Mouse (Mus musculus): ENCODE measurements at regions not wholly inside any gene's neighbourhood (a gene's known extent, or its start where the extent isn't known, plus 50 kb on each side); places are given as distances from the start of the nearest gene placed in this dataset.
A peak's percentile ranks its signal among the peaks of the same experiment; 100 is the strongest.

DNA sequence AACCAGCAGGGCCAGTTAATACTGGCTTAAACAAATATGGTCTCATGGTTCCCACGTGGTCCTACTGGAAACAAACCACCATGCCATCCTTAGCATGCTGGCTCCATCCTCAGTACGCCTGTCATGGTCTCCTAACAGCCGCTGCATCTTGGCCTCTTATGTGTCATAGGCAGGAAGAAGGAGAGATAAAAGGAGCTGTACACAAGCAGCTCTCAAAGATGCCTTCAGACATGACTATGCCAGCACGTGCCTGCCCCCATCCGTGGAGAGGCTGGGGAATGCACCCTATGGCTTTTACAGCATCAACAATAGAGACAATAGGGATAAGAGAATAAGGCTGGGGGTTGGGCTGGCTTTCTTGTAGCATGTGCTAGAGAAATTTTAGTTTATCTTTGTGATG is 171.0 kb upstream of the Stt3b start:
- no peak for DNase-seq (ENCODE audit: low read depth, low spot score)

DNA sequence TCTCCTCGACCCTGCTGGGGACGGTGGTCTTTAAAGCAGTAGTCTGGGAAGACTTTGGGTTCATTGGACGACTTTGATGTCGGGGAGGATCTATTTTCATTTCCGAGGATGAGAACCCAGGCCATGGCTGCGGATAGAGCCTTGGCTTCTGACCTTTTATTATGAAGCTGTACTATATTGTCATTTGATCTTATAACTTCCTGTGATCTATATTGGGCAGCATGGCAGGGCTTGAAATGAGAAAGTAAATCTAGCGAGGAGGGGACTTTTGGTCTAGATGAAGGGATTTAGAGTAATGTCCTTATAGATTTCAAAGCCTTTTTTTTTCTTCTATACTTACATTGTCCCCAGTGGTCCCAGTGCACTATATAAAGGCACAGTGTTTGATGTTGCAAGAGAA is 172.8 kb upstream of the Stt3b start:
- no peak for DNase-seq (ENCODE audit: low read depth, low spot score)

DNA sequence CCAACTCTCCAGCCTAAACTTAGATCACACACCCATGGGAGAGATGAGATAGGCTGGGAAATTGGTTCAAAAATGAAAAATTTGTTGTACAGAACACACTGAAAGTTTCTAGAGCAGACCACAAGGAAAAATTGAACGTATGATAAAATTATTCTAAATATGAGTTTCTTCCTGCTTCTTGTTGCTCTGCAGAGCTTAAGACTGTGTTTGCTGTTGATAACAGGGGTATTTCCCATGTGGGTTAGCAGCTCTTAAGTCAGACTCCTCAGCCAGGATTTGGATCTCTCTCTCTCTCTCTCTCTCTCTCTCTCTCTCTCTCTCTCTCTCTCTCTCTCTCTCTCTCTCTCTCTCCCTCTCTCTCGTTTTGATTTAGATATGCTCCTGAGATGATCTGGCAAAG is 173.5 kb upstream of the Stt3b start:
- DNase-seq (ENCODE audit: low read depth, low spot score): no peak

DNA sequence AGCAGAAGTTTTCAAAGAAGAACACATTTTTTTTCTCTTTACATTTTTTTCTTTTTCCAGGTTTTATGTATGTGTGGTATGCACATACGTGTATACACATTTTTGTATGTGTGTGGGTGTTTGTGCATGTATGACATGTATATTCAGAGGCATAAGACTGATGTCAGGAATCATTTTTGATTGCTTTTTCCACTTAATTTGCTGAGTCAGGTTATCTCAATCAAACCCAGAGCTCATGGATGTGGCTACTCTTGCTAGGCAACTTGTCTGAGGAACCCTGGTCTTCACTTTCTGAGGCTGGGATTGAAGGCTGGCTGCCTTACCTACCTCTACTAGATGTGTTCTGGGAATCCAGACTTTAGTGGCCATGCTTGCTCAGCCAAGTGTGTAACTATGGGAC is 174.2 kb upstream of the Stt3b start:
- no peak for DNase-seq (ENCODE audit: low read depth, low spot score)

DNA sequence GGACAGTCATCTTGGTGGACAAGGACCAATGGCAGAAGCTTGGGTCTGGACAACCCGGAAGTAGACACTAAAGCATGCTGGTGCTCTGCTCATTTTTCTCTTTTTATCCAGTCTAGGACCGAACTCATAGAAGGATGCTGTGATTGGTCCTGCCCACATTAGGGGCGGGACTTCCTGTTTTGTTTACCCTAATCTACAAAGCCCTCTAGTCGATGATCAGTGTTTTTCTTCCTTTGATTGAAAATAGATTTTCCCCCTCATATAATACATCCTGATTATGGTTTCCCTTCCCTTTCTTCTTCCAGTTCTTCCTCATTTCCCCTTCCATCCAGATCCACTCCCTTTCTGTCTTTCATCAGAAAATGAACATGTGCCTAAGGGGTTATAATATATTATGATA is 175.0 kb upstream of the Stt3b start:
- no peak for DNase-seq (ENCODE audit: low read depth, low spot score)

DNA sequence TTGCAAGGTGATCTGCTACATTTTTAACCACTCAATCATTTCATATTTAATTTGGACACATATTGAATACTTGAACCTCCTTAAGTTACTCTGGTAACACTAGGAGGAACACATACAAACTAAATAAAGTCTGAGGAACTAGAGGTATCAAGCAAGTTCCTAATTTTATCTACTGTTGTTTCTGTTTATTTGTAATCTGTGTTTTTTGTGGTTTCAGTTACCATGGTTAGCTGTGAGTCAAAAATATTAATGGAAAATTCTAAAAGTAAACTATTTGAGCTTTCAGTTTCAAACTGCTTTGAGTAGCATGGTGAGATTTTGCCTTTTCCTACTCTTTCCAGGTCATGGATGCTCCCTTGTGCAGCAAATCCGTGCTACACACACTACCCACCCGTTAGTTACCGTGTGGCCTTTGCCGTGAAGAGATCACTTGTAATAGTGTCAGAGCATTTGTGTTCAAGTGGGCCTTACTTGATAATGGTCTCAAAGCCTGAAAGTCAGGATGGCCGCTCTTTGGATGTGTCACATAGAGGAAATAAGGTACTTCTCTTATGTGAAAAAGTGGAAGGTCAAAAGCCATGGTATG is 177.0 kb upstream of the Stt3b start:
- no peak for DNase-seq (ENCODE audit: low read depth, low spot score)

DNA sequence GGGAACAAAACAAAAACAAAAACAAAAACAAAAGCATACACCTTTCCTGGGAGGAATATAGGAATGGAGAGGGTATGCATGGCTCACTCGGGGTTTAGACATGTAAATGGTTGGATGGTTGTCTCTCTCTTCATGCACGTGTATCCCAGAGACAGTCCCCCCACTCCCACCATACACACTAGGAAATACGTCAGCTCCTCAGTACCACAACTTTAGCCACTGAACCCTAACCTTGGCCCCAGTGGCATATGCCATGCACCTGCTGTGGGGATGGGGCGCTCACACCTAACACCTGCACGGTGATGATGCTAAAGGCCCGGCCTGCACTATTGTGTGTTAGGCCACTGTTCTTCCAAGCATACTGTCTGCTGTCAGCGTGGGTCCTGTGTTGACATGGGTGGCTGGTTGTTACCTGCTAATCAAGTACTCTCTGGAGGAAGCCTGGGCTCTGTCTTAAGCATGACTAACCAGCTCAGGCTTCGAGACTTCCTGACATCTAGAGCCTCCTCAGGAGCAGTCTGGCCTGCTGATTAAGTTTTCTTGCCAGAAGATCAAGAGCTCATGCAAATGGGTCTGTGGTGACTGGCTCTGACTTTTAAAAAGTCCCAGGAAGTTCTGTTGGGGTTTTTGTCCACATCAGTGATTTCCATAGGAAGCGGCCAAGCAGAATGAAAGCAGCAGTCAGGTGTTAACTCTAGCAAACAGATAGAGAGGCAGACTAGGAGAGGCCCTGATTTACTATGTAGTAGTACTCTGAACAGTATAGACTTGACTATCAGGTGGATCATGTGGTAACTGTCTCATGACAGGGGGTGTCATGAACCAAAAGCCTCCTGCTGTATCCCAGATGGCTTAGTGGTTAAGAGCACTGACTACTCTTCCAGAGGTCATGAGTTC is 178.9 kb upstream of the Stt3b start:
- no peak for DNase-seq (ENCODE audit: low read depth, low spot score)

DNA sequence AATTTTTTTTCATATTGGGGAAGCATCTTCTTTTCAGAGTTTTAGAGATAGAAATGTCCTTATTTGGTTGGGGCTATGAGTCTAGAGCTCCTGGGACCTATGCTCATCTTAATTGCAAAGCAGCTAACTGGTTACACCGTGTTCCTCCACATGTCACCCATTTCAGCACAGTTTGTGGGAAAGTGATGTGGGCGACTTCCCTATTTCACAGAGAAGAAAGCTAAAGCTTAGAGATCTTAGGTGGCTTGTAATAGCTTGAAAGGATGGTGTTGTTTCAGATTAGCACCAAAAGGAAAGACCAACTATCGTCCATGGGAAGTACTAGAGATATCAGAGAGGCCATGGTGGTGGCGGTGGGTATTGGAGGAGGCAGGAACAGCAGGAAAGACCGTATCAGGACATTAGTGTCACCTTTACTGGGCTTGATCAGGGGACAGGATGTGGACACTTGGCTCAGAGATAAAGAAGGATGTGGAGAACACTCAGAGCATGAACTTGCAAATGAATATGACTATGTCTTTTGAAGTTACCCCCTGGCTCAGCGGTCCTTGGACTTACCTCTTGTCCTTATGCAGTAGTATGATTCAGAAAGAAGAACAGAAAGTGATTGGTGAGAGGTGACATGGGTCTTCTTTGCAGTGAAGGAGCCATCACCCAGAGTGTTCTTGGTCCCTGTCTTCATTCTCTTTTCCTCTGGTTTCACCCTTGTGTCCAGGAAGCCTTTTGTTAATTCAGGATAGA is 182.4 kb upstream of the Stt3b start:
- DNase-seq (ENCODE audit: low read depth, low spot score): peak; percentile 55

DNA sequence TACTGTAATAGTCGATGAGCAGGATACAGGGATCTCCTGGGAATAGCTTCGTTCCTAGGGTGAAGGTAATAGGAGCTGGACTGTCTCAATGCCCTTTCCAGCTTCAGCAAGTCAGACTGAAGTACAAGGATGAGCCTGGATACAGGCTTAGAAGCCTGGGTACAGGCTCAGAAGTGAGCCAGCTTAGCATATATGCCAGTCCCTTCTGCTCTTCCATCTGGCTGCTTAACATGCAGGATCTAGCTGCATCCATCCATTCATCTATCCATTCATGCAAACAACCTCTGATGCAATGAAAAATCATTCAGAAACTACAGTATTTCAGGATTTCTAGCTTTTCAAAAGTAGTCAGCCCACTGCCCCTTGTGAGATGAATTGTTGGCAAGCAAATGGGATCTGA is 183.5 kb upstream of the Stt3b start:
- DNase-seq (ENCODE audit: low read depth, low spot score): peak; percentile 23

DNA sequence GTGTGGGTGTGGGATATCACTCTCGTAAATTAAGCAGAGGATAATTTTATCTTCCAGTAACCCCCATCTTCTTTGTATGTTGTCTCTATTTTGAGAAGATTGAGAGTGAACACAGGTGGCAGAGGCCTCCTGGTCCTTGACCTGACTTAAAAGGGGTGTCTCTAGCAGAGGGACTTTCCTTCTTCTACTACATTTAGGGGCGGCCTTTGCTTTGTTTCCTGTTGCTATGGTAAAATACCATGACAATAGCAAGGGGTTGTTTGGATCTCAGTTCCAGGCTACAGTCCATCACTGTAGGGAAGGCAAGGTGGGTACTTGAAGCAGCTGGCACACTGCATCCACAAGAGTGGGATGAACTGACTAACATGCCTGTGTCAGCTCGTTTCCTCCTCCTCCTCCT is 189.3 kb upstream of the Stt3b start:
- DNase-seq (ENCODE audit: low read depth, low spot score): no peak

DNA sequence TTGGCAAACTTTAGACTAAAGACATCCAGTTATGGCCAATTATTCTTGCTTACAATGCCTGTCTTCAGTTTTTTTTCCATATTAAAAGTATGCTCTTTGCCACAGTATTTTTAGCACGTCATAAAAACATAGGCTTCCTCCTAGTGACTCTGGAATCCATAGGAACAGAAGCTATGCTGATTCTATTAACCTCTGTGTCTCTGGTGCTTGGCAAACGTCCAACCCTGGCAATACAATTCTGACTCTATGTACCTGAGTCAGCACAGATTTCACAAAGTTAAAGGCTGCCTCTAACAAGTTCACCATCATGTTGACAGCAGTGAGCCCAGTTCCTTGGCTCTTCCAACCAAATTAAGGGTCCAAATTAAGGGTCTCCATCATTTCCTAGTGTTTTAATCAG is 194.6 kb upstream of the Stt3b start:
- DNase-seq (ENCODE audit: low read depth, low spot score): no peak

DNA sequence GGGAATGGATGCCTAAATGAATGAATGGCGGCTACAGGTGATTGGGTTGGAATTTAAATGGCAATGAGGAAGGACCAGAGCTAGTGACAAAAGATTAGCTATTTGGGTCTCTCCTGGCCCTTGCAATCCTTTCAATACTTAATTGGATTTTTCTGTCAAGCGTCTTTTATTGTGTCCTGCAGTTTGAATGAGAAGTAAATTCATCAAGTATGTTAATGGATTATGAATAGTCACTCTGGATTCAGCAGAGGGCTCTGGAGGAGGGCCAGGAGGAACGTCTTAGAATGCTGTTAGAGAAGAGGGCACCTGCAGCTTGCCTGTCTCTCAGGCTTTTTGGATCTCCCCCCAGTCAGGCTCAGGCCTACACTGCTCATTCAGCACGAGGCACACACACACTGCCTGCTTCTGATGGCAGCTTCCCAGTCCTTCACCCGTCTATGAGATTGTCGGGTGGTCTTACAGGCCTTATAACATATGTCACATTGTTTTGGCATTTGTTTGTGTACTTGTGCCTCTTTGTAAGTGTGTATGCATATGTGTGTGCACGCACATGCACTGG is 197.0 kb upstream of the Stt3b start:
- no peak for DNase-seq (ENCODE audit: low read depth, low spot score)

DNA sequence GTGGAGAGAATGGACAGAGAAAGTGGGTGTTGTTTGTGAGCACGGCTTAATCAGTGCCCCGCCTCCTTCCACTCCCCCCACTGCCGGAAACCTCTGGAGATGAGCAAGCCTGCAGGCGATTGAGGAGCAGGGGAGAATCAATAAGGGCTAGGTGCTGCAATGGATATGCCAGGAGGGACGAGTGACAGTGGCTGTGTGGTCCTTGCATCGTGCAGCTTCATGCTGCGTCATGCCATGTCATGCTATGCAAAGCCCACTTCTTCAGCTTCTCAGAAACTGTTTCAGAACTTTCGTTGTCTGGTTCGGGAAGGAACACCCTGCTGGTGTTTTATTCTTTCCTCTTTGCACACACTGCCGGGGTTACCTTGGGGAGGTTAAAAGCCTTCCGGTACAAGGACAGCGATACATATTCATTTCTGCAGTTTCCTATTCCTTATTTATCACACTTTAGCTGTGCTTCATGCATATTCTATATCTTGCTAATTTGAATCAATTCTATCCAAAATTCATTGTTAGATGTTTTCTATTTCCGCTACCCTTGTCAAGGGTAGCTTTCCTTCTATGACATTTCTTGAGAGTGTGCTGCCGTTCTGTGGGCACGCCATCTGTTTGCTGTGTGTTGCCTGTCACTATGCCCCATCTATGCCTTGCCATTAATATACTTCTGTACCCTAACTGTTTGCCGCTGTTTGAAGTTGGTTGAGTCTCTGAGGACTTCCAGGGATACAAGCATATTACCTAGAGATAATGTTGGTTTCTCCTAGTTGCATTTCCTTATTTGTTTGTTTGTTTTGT is 202.8 kb upstream of the Stt3b start:
- DNase-seq (ENCODE audit: low read depth, low spot score): no peak

DNA sequence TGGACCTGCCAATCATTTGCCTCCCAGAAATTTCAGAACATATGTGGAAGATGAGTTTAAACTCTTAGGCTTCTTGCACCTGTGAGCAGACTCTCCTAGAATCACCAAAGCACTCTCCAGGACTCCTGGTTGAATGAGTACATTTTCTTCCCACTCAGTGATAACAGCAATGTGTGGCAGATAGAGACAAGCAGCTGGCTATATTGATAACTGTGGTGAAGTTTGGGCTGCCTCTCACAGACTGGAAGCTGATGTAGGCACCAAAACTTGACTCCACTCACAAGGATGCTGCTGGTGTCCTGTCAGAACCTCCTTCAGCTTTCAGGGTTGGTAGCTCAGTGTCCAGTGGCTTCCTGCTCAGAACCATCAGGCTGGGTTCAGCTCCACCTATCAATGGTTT is 207.7 kb upstream of the Stt3b start:
- DNase-seq (ENCODE audit: low read depth, low spot score): no peak

DNA sequence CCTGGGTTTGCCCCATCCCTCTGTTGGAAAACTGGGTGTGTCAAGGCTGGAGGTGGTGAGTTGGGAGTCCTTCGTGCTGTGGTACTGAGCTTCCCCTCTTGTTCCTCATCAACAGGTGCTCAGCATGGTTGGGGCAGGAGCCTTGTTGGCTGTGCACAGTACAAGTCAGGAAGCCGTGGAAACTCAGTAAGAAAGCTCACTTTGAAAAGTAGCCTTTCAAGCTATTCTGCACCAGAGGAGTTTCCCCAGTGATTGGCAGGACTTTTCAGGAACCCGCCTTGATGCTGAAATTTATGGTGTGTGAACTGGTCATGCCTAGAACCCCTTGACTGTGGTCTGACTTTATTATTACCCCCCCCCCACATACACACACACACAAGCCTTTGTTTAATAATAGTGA is 213.9 kb upstream of the Stt3b start:
- no peak for DNase-seq (ENCODE audit: low read depth, low spot score)

DNA sequence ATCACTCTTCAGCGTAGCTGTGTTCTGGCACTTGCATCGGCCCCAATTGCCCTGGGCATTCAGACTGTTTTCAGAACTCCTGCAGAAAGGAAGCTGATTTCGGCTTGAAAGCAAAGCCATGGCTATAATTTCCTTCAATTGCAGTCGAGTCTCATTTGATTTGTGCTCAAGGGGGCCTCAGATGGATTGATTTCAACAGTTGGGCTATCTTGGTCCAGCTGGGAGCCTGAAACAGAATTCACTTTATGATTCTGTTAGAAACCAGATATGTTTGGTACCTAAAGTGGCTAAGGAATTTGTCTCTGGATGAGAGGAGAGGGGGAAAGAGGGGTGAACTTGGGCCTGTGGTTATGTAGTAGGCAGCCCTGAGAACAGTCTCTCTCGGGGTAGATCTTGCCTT is 214.4 kb upstream of the Stt3b start:
- no peak for DNase-seq (ENCODE audit: low read depth, low spot score)

DNA sequence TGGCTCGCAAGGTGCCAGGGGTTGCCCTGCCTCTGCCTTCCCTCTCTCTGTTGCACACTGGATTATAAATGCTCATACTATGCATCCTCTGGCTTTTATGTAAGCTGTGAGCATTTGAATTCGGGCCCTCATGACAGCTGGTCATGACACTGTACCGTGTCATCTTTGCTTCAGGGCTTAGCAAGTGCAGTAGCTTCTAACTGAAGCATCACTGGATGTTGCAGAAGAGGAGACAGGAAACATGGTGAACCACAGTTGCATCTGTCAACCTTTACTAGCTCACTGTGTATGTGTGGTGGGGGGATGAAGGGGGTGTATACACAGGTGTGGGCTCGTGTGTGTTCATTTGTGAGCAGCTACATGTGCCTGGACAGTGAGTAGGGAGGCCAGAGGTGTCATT is 216.1 kb upstream of the Stt3b start:
- DNase-seq (ENCODE audit: low read depth, low spot score): no peak

DNA sequence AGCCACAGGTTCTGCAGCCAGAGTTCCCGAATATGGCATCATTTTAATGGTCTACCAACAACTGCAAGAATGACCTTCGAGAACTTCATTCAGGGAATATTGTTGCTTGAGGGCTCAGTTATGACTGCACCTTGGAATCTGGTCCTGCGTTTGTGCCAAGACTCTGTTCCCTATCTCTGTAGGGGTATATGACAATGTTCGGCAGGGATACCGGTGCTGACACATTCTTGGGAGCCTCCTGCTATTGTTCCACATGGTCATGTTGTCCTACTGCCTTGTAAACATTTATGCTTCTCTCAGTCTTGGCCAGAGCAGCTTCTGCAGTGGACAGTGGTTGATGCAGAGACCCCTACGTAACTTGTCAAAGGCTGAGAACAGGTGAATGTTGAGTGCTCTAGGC is 216.8 kb upstream of the Stt3b start:
- no peak for DNase-seq (ENCODE audit: low read depth, low spot score)

DNA sequence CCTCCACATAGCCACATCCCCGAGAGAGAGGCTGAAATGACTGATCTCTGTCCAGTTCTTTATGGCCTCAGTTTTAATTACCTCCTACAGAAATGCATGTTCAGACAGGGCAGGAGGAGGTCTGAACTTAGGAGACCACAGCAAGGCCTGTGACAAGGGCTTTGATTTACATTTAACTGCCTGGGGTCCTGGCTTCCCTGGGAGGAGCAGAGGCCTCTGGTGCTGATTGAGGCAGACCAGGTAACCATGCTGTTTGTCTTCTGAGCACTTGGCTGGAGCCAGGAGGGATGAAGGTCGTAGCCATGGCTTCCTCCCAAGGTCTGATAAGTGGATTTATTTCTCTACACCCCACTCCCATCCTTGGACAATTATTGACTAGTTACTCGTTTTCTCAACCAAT is 224.0 kb upstream of the Stt3b start:
- DNase-seq (ENCODE audit: low read depth, low spot score): no peak

DNA sequence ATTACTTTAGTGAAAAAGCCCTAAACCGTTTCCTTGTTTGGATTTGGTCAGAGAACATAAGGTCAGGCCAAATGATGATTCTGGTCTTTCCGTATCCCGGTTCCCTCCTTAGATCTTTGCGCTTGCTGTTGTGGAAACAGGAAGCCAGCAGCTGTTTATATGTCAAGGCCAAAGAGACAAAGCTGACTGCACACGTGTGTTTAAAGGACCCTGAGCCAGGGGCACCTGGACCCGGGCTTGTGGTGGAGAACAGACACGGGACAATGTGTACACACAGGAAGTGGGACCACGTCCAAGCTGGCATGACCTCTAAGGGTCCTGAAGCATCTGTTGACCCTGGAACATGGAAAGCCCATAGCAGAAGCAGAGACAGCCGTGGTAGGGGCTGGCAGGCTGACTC is 233.4 kb upstream of the Stt3b start:
- DNase-seq (ENCODE audit: low read depth, low spot score): no peak

DNA sequence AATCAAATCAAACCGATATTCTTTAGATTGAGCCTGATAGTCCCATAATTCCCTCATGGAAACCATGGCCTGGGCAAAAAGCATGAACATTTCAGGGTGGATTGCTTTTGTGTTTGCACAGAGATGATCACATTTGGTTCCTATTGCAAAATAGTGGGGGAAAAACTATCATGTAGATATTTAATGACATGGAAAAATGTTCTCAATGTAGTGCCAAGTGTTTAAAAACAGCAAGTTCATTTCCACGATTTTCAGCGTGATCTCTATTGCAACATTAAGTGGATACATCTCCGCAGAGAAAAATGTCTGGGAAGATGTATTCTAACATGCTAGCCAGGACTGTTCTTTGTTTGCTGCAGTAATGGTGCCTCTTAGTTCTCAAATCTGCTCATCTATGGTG is 235.0 kb upstream of the Stt3b start:
- no peak for DNase-seq (ENCODE audit: low read depth, low spot score)

DNA sequence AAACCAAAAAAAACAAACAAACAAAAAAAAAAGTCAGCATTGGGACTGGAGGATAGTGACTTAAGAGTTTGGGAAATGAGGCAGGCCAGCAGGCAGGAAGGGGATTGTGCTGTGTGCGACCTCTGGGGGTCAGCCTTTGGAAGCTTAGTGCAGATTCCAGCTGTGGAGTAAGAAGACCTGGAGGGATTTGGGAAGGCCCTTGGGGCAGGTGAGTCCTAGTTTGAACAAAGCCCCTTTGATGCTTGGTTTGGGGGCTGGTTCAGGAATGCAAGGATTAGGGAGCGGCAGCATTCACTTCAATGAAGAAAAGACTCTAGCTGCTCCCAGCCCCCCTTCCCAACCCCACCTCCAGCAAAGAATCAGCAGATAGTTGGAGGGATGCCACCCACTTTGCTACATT is 235.6 kb upstream of the Stt3b start:
- DNase-seq (ENCODE audit: low read depth, low spot score): no peak

Measured in telencephalon, adult 2 months (tissue).